Mouse (Mus musculus): ENCODE measurements around the gene Gtsf1l.
A peak's percentile ranks its signal among the peaks of the same experiment; 100 is the strongest.
"Not testable (repeated sequence)": the region's sequence is repeated elsewhere in the genome, so short reads cannot be mapped to it uniquely, and the experiment has no call there.

Gtsf1l gene

DNA sequence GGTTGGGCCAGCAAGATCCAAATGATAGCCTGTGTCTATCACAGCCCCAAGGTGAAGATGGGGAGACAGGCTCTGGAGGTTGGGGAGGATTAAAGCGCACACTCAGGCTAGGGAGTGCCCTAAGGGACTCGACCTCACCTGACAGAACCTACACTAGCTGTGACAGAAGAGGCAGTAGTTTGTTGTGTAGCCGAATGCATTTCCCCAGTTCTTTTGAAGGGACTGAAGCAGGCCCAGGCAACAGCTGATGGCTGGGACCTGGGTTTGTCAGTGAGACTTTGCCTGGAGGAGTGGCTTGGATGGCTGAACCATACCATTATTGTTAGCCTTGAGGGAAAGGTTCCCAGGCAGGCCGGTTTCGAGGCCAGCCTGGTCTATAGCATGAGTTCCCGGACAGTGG is 2.6 kb downstream of the Gtsf1l start:
- DNase-seq (ENCODE audit: low read depth), result no peak

GRCm38 (mm10) chr2:163084519-163084918 is 3.1 kb downstream of the Gtsf1l start:
- DNase-seq (ENCODE audit: low read depth), result no peak

GRCm38 (mm10) chr2:163082591-163082990 is 5.1 kb downstream of the Gtsf1l start:
- DNase-seq (ENCODE audit: low read depth), result no peak

DNA sequence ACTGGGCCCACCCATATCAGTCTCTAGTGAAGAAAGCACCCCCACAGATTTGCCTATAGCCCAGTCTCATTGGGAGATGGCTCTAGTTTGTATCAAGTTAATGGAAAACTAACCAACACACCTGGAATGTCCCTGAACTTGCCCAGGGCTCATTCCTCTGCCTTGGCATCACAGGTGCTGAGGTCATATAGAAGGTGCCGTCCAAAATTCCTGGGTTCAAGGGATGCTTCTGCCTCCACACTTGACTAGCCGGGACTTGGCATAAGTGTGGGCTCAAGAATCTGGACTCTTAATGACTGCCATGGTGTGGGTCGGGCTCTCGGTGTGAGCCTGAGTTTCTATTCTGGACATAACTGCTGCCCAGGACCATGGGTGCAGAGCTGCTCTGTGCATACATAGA is 8.6 kb downstream of the Gtsf1l start:
- DNase-seq (ENCODE audit: low read depth), result no peak

DNA sequence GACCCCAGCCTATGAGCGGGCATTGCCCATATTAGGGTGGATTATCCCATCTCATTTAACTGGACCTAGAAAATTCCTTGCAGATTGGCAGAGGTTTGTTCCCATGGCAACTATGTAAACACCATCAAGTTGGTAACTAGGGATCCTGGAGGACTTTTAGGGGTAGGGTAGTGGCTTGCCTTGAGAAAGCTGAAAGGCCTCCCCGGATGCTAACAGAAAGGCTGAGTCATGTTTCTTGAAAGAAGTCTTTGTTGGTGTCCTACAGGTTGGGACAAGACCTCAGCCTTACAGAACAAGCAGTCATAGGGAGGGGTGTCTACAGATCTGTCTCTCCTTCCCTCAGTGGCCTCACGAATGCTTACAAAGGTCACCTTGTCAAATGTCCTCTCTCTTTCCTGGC is 12.4 kb downstream of the Gtsf1l start:
- no peak for DNase-seq (ENCODE audit: low read depth)

DNA sequence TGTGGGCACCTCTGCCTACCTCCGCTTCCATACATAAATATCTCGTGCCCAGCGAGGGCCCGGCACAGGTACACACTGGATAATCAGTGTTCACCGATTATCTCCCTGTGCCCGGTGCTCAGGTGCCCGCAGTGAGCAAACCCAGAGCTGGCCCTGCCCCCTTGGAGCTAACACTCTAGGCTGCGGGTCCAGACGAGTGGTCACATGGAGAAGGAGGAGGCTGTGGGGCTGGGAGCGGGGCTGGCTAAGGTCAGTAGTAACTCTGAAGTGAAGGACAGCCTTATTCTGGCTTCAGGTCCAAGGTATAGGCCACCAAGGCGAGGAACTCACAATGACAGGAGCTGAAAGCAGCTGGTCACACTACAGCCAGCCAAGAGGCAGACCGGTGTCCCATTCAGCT is 12.8 kb downstream of the Gtsf1l start:
- no peak for DNase-seq (ENCODE audit: low read depth)

DNA sequence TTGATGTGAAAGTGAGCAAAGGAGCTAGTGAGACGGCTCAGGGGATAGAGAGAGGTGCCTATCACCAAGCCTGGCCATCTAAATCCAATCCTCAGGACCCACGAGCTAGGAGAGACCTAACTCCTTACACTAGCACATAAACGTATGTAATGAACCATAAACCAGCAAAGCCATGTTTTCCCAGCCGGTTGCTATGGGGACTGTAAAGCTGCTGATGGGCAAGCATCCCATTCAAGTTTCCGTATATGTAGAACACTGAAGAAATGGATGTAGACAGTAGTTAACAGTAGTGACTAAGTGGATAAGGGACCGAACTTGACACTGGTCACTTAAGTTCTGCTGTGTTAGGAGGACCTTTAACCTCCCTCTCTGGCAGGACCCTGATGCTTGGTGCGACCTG is 13.6 kb downstream of the Gtsf1l start:
- no peak for DNase-seq (ENCODE audit: low read depth)

DNA sequence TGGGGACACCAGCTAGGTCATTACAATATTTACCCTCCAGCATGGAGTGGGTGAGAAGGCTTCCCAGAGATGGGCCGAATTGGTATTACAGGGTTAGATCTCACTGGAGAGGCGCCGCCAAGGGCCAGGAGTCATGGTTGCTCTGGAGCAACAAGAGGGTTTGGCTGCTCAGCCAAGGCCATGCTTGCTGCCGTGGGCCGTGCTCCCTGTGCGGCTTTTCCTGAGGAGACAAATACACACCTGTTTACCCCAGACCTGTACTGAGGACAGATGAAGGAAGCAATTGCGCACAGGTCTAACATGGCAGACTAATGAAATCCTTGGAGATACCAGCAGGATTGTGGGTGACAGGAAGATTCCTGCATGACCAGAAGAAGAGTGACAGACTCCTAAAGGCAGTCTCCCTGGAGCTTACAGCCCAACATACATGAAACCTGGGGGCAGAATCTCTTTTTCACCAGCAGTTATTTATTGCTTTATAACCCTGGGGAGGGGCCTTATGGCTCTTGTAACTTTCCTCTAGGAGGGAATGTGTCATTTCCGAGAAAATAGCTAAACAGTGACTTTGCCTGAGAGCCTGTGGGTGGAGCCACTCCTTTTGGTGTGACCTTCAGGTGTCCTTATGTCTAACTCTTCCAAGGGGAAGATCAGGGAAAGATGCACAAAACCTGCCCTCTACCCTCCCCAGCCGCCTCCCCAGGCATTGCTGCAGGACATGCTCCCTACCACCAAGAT is 14.5 kb downstream of the Gtsf1l start:
- no peak for DNase-seq (ENCODE audit: low read depth)

GRCm38 (mm10) chr2:163071590-163071989 is 16.1 kb downstream of the Gtsf1l start:
- DNase-seq (ENCODE audit: low read depth), result no peak

GRCm38 (mm10) chr2:163070213-163070612 is 17.4 kb downstream of the Gtsf1l start:
- DNase-seq (ENCODE audit: low read depth), result no peak

DNA sequence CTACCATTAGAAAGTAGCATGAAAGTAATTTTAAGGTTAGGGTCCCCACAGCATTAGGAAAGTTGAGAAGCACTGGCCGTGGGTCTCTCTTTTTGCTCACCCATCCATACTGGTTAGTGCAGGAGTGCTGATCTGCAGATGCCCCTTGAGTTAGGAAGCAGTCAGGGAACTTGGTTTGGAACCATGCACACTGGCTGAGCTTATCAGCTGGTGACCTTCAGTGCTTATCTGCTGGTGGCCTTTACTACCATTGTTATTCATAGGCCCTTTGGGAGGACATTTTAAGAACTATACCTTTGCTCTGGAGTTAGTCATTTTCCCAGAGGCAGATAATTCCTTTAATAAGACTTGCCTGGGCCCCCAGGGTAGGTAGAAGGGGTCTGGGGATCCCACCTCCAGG is 20.4 kb downstream of the Gtsf1l start:
- no peak for DNase-seq (ENCODE audit: low read depth)

- DNase-seq (ENCODE audit: low read depth), result no peak
Measured at GRCm38 (mm10) chr2:163066326-163066725, 21.3 kb downstream of the Gtsf1l start.

- DNase-seq (ENCODE audit: low read depth), result no peak
Measured at GRCm38 (mm10) chr2:163062119-163062508, 25.5 kb downstream of the Gtsf1l start.

DNA sequence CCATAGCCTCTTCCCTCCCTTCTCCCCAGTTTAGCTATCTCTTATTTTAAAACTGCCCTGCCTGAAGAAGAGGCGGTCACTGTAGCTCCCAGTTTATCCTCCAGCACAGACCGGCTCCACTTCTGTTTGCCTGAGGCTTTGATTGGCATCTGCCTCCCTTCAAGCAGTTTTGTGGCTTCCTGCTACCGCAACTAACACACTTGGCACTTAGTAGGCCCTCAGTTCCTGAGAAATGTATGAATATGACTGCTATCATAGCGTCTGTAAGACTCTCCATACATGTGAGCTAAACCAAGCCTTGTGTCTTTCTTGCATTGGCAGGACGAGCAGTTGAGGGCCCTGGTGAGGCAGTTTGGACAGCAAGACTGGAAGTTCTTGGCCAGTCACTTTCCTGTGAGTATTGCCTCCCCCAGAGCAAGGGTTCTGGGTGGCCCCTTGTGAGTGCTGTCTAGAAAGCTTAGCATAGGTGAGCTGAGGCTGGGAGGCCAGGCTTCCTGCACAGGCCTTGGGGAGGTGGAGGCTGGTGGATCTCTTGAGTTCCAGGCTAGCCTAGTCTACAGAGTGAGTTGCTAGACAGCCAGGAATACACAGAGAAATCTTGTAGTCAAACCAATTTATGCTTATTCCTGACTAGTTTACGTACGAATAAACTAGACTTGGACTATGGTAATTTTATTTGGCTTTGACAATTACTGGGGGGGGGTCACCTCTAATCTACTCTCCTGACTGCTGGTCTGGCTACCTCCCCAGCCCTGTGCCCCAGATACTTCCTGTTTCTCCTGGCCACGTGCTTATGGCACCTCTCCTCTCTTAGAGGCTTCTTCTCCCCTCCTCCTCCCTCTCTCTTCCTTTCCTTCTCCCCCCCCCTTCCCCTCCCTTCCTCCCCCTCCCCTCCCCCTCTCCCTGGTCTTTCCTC is 26.2 kb downstream of the Gtsf1l start:
- no peak for DNase-seq (ENCODE audit: low read depth)

DNA sequence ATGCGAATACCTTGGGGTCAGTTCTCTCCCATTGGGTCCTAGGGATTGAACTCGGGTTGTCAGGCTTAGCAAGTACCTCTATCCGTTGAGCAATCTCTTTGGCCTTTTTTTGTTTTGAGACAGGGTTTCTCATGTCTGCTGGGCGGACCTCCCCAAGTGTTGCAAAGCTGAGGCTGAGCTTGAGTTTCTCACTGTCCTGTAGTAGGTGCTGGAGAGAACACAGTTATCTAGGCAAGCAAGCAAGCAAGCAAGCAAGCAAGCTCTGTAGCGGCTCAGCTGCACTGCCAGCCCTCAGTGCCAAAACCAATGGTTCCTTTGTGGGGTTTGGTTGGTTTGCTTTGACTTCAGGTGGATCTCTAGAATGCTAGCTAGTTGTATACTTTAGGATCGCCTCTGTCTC is 27.0 kb downstream of the Gtsf1l start:
- DNase-seq (ENCODE audit: low read depth), result no peak

DNA sequence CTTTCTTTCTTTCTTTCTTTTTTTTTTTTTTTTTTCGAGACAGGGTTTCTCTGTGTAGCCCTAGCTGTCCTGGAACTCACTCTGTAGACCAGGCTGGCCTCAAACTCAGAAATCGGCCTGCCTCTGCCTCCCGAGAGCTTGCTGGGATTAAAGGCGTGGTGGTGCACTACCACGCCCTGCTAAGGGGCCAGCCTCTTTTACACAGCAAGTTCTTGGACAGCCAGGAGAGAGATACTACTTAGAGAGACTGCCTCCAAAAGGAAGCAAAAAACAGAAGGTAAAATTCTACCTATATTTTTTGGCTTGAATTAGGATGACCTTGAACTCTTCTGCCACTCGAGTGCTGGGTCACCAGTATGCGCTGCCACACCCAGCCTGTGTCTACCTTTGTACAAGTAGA is 28.7 kb downstream of the Gtsf1l start:
- DNase-seq (ENCODE audit: low read depth), result not testable (repeated sequence)

DNA sequence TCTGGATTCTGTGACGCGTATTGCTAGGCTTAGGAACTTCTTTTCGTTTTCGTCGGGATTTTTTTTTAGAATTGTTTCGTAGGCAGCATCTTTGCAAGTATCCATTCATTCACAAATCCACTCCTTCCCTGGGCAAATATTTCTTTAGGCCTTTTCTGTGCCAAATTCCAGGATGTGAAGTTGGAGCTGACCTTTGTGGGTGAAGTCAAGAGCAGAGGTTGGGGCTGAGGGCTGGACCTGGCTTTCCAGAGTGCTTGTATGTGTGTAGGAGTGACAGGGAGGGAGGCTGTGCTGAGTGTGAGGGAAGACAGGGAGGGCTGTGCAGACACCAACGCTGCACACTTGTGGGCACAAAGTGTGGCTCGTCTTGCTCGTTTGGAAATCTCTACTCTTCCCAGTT is 31.1 kb downstream of the Gtsf1l start:
- no peak for DNase-seq (ENCODE audit: low read depth)

DNA sequence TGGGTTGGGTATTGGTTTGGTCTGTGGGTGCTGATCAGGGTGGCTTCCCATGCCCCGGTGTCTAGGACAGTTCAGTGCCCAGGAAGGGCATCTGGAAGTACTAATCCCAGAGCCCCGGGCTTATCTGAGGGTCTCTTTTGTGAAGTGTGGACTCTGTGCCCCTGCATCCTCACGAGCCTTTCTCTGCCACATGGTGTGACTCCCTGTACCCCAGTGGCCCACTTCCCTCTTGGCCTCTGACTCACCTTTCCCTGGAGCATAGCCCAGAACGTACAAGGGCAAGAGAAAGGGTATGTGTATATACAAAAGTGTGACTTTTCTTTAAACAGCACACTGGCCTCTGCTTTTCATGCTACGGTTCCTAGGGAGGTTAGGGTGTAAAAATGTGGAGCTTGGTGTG is 31.9 kb downstream of the Gtsf1l start:
- DNase-seq (ENCODE audit: low read depth), result no peak

DNA sequence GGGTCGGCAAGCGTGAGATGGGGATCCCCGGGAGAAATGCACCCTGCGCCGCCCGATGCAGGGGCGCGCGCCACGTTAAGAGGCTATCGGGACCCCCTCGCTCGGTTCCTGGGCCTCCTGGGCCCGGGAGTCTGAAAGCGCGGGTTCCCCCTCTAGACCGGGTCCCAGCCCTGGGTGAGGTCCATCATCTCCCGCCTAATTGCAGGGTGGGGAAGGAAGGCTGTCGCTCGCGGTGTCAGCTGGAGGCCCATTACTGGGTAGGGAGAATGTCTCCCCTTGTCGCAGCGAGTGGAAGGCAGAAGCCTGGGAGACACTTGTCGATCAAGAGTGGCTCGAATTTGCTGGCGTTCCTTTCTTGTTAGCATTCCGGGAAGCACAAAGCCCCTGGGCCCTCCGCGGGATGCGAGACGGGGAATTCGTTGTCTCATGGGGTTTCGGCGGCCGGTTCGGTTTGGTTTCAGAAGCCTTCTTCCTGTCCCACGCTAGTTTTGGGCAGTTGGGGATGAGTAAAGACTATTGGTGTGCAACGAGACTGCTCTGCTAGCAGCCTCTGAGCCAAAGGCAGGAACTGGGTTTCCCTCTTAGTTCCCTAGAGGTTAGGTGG is 32.7 kb downstream of the Gtsf1l start:
- DNase-seq (ENCODE audit: low read depth), result no peak

GRCm38 (mm10) chr2:163054335-163054840 is 33.3 kb downstream of the Gtsf1l start, which contains the start of gene Mybl2:
Gene Mybl2, plus strand, starts transcription at chr2:163054687.
- DNase-seq (ENCODE audit: low read depth), result peak; percentile 79

GRCm38 (mm10) chr2:163052826-163053225 is 34.8 kb downstream of the Gtsf1l start:
- no peak for DNase-seq (ENCODE audit: low read depth)

DNA sequence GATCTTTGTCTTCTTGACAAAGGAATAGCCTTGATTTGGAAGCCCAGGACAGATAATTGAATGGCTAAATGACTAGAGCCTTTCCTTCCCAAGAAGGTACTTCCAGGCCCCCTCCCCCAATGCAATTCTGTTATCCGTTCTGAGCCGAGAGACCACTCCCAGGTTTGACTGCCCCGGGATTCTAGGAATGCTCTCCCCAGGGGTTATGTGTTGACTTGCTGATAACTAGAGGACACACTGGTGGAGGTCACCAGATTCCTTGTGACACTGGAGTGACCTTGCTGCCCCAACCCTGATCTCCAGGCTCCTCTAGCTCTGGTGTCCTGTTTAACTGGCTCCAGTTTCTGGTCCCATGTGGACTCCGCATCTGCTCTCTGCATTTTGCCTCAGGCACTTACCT is 35.6 kb downstream of the Gtsf1l start:
- no peak for DNase-seq (ENCODE audit: low read depth)

DNA sequence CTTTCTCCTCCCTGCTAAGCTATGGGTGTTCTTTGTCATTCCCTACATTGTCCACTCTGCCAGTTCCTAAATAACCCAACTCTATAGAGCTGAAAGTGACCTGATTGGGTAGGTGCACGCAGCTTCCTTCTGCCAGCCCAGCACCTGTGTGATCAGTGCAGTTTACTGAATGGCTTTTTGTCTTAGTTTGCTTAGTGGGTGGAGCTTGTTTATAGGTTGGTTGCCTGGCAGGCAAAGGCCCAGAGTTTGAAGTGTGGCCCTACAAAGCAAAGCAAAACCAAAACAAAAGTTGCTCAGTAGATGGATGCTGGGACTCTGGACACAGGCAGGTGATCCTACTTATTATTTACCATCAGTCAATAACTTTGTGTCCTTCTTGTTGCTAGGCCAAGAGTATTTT is 36.0 kb downstream of the Gtsf1l start:
- DNase-seq (ENCODE audit: low read depth), result no peak
